Mouse (Mus musculus): Measurements from ENCODE around the gene Cox14. TPM values are rescaled to one million over a fixed set of nuclear protein-coding genes. Genes with fewer than 3 reads are reported as not detected.

Cox14 gene
- 100 to 1,000 TPM; 101 to 413 TPM for polyA plus RNA-seq (2012; fragmentation: generic; extraction: Trizol)

DNA sequence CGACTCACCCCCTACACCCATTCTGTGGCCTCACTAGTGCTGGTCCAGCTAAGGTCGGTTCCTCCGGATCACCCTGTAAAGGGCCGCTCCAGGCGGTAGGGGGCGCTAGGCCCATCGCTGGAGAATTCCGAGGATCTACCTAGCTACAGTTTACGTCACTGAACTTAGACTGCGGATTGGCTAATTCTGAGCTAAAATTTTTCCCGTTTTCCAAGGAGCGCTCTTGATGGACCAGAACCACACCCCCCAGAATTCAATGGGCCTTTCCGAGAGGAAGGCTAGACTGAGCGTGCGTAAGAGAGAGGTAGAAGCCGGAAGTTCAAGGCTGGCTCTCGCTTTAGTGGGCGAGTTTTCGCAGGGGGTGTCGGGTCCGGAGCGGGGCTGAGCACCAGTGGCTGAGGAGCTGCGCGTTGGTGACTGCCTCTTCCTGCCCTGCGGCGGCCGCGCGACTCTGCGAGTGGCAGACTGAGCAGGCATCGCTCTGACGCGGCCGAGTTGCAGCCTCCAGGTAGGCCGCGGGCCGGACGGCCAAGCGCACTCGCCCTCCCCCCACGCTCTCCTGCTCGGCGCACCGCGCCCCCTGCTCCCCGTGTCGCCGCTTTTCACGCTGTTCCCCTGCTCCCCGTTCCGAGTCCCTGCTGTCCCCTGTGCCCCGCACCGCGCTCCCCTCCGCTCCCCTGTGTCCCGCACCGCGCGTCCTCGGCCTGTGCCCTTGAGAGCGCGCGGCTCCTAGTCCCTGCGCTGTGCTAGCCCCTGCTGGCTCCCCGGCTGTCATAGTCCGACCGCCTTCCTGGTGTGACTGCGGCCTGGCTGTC, at the start of gene Cox14:
Cox14 (plus strand) TSS at position 278 of the 815 bp plus-strand sequence.

DNA sequence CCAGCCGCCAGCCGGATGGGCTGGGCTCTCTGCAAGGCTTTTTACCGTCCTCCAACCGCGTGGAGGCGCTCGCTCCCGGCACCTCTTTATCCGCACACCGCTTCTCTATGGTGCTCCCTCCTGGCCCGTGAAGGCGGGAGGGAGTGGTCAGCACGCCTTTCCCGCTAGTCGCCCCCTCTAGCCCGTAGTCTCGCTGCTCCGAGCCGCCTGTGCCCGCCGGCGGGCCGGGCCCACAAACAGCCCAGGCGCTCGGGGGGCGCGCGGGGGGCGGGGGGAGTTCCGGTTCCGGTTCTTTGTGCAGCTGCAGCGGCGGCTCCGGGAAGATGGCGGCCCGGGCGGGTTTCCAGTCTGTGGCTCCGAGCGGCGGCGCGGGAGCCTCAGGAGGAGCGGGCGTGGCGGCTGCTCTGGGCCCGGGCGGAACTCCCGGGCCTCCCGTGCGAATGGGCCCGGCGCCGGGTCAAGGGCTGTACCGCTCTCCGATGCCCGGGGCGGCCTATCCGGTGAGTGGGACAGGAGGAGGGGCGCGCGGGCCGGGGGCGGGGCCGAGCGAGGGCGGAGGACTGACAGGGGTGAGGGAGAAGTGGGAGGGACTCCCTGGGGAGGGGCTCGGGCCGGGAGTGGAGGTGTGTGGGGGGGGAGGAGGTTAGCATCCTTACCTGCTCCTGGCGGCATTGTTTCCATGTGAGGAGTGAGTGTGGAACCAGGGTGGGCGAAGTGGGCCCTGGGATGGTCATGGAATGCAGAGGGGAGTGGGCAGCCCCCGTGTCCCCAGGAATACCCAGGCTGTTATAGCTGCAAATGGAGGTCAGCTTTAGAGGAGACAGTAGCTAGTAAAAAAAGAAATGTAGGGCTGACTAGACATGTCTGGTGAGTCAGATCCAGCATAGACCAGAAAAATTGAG, 23.2 kb upstream of the Cox14 start, which contains the start of gene Smarcd1:
Smarcd1 (plus strand) TSS at position 131 of the 902 bp plus-strand sequence.

GRCm38 (mm10) chr15:99705440-99706048, 19.9 kb upstream of the Cox14 start, which contains the start of gene Gm17349:
TSS of gene Gm17349 (minus strand) at chr15:99705490.

DNA sequence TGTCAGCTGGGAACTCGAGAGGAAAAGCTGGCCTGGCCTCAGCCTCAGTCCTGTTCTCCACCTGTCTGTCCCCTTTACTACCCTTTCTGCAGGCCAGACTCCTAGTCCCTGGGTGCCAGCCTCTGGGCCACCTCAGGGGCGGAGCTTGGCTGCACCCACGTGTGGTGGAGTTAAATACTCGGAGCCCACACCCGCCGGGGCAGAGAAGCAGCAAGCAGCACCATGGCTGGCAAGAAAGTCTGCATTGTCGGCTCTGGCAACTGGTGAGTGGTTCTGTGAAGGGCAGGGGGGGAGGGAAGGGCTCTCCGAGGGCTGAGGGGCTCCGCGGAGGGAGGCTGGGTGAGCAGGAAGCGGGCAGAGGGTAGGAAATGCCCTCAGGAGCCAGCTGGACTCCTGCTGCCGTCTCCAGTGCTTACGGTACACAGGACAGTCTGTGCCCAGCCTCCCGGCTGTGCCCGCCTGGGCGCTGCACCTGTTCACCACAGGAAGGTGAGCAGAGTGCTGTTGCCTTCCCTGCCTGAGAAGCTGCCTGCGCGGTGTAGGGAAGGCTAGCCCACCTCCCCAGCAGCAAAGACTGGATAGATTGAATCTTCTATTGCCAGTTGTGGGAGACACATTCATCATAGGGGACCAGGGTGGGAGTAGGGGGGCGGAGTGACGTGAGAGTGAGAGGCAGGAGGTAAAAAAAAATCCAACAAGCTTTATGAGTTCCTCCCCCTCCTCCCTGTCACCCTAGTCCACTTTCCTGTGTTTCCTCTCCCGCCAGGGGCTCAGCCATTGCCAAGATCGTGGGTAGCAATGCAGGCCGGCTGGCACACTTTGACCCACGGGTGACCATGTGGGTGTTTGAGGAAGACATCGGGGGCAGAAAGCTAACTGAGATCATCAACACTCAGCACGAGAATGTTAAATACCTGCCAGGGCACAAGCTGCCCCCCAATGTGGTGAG, 7.8 kb upstream of the Cox14 start, which contains the start of gene Gpd1:
Gpd1 (plus strand) TSS at position 130 of the 949 bp plus-strand sequence.

DNA sequence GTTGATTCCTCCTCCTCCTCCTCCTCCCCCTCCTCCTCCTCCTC, 47.3 kb downstream of the Cox14 start, which contains the start of gene Cers5:
Cers5 (minus strand) TSS at position 5 of the 44 bp plus-strand sequence.

Other genes starting within 250 kb of the Cox14 start
- 1 to 10 TPM in 1 of 2 experiments, under 1 TPM in 1; 0.91 to 1.1 TPM for gene Faim2, start 197.5 kb upstream of the Cox14 start, polyA plus RNA-seq (2012; fragmentation: generic; extraction: Trizol)
- gene Aqp2, start 146.6 kb upstream of the Cox14 start, polyA plus RNA-seq (2012; fragmentation: generic; extraction: Trizol), result under 1 TPM; 0.13 to 0.42 TPM
- 10 to 100 TPM; 54.1 to 88.5 TPM for gene Aqp5, start 134.8 kb upstream of the Cox14 start, polyA plus RNA-seq (2012; fragmentation: generic; extraction: Trizol)
- gene Aqp6, start 124.2 kb upstream of the Cox14 start, polyA plus RNA-seq (2012; fragmentation: generic; extraction: Trizol), result under 1 TPM in 1 of 2 experiments, not detected in 1; 0.04 TPM
- 100 to 1,000 TPM in 1 of 2 experiments, 10 to 100 TPM in 1; 60.2 to 163 TPM for gene Racgap1, start 74.0 kb upstream of the Cox14 start, polyA plus RNA-seq (2012; fragmentation: generic; extraction: Trizol)
- gene Asic1, start 55.2 kb upstream of the Cox14 start, polyA plus RNA-seq (2012; fragmentation: generic; extraction: Trizol), result 10 to 100 TPM in 1 of 2 experiments, 1 to 10 TPM in 1; 3.3 to 15.2 TPM
- 10 to 100 TPM; 13.1 to 39.5 TPM for gene Smarcd1, start 23.5 kb upstream of the Cox14 start, polyA plus RNA-seq (2012; fragmentation: generic; extraction: Trizol)
- not detected for gene Gm17349, start 20.1 kb upstream of the Cox14 start, polyA plus RNA-seq (2012; fragmentation: generic; extraction: Trizol)
- gene Gpd1, start 8.1 kb upstream of the Cox14 start, polyA plus RNA-seq (2012; fragmentation: generic; extraction: Trizol), result 1 to 10 TPM in 1 of 2 experiments, under 1 TPM in 1; 0.33 to 7.5 TPM
- gene Cers5, start 47.3 kb downstream of the Cox14 start, polyA plus RNA-seq (2012; fragmentation: generic; extraction: Trizol), result 100 to 1,000 TPM in 1 of 2 experiments, 10 to 100 TPM in 1; 65.9 to 104 TPM
- gene Lima1, start 149.8 kb downstream of the Cox14 start, polyA plus RNA-seq (2012; fragmentation: generic; extraction: Trizol), result 100 to 1,000 TPM in 1 of 2 experiments, 1 to 10 TPM in 1; 8.3 to 132 TPM
- under 1 TPM in 1 of 2 experiments, not detected in 1; 0.01 TPM for gene Fam186a, start 241.4 kb downstream of the Cox14 start, polyA plus RNA-seq (2012; fragmentation: generic; extraction: Trizol)
- 1 to 10 TPM in 1 of 2 experiments, under 1 TPM in 1; 0.68 to 3.4 TPM for gene Larp4, start 244.4 kb downstream of the Cox14 start, polyA plus RNA-seq (2012; fragmentation: generic; extraction: Trizol)

All from C3H10T1/2 (cell line).